Mouse (Mus musculus): Measurements from ENCODE around the gene 2610528J11Rik.

GRCm38 (mm10) chr4:118490461-118490860, 36.3 kb upstream of the 2610528J11Rik start:
- TF ChIP-seq CTCF (IDR thresholded peaks at IDR 0.05; ENCODE audit: low read depth, low read length) (no peak), POLR2AphosphoS5 (IDR thresholded peaks at IDR 0.05; ENCODE audit: insufficient replicate concordance, low read depth, low read length) (no peak), GATA1 (IDR thresholded peaks at IDR 0.05; ENCODE audit: borderline replicate concordance, low read length) (no peak), TAL1 (conservative IDR thresholded peaks at IDR 0.05; ENCODE audit: low read depth, low read length) (no peak)

Measured in G1E (cell line).